Mouse (Mus musculus) liver, adult 2 months (tissue): ENCODE measurements around the gene Krt83.

Experiments
- CTCF ChIP-seq: fragments of 200-500 bp; IDR thresholded peaks from 2 replicates; pipeline ENCODE4 v1.5.1; 2011; ENCODE audit warnings: low read depth, low read length, control low read depth
- POLR2A ChIP-seq: fragments of 200-500 bp; IDR thresholded peaks from 2 replicates; pipeline ENCODE4 v1.6.1; 2011; ENCODE audit warnings: low read length, control low read depth; ENCODE audit not compliant: insufficient read depth; ENCODE audit errors: extremely low read depth

- no peak for TF ChIP-seq CTCF
- TF ChIP-seq POLR2A: no peak
These were observed 32.0 kb downstream of the Krt83 start for GRCm38 (mm10) chr15:101459283-101459682.
